In genomic region chr13:104947958-104948357, GRCm38 (mm10) we compare ENCODE assay signal across 8 mouse cellular contexts.
DNase-seq lines count a peak whose midpoint lies in the region; ATAC-seq and TF ChIP-seq lines count a peak whose summit lies in the region.

No protein-coding gene starts in this region.

- H3K4me3 ChIP-seq in hindbrain, postnatal 0 days (ENCODE audit: low read length), result no peak overlapping the region

- peak; percentile 93 for ATAC-seq in hindbrain, postnatal 0 days
- peak; percentile 95 for ATAC-seq in megakaryocyte, adult 5-6 weeks (ENCODE audit: poor library complexity, severe bottlenecking)

- peak; percentile 90 for DNase-seq in ZHBTc4 (ENCODE audit: low read depth, low spot score)
- DNase-seq in cerebellum, postnatal 4 days (ENCODE audit: low spot score in 2 of 2), result peak; percentile 52 to 85
- peak; percentile 32 to 41 for DNase-seq in gastrocnemius, adult 8-10 months (ENCODE audit: low spot score in 2 of 2)
- peak; percentile 97 for DNase-seq in hindbrain, postnatal 0 days (ENCODE audit: low spot score)
- peak; percentile 77 for DNase-seq in left cerebral cortex, adult 11 months (ENCODE audit: low spot score)
- peak; percentile 91 to 92 for DNase-seq in right cerebral cortex, postnatal 10 days (ENCODE audit: low spot score in 2 of 2)
- peak; percentile 58 to 69 for DNase-seq in urinary bladder, postnatal 36 days (ENCODE audit: low spot score in 2 of 2)

- 1% methylated on average over 7 of the region's 7 CpGs for WGBS in hindbrain, postnatal 0 days

- no peaks in the 10 kb centered on the region for H3K27me3 ChIP-seq in hindbrain, postnatal 0 days (ENCODE audit: insufficient read depth, low read length)

- H3K4me1 ChIP-seq in hindbrain, postnatal 0 days (ENCODE audit: insufficient read depth, low read length), result no peaks in the 10 kb centered on the region

- H3K36me3 ChIP-seq in hindbrain, postnatal 0 days (ENCODE audit: insufficient read depth, low read length), result no peaks in the 10 kb centered on the region

- no peaks in the 10 kb centered on the region for H3K9me3 ChIP-seq in hindbrain, postnatal 0 days (ENCODE audit: low read length)

- TF ChIP-seq CTCF in hindbrain, postnatal 0 days (IDR thresholded peaks at IDR 0.05; ENCODE audit: low read depth), result peak; percentile 84

- no peak overlapping the region for H3K9ac ChIP-seq in hindbrain, postnatal 0 days (replicated peaks; ENCODE audit: low read length)

- no peak overlapping the region for H3K27ac ChIP-seq in hindbrain, postnatal 0 days

- peak overlapping the region; percentile 39 for H3K4me2 ChIP-seq in hindbrain, postnatal 0 days (ENCODE audit: low read depth, low read length)

Comparison
In these comparisons a context has a peak if more than half of its experiments do, and no peak if none do; other contexts are left out.
1. DNase-seq: peak in every context shown above with its lines; median percentile 97 in hindbrain, postnatal 0 days; 92 in right cerebral cortex, postnatal 10 days; 90 in ZHBTc4; 77 in left cerebral cortex, adult 11 months; 68 in cerebellum, postnatal 4 days; 64 in urinary bladder, postnatal 36 days; 36 in gastrocnemius, adult 8-10 months.